Mouse (Mus musculus): ENCODE measurements around the gene Itpr2.

DNA sequence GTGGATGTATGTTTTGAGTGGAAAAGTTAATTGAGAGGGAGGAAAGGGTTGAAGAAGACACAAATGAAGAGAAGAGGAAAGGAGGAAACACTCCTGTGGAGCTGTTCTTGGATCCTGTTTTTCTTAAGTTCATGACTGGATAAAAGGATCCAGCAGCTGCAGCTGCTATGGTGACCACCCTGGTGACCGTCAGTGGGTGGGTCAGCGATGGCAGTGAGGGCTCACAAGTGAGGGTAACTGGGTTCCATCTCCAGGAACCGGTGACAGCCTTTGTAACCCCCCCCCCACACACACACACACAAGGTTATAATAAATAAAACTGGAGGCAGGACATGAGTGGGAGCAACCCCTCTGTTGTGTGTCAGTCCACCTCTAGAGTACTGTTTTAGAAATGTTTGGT is 833 bp upstream of the Itpr2 start:
- no peak for TF ChIP-seq CTCF (IDR thresholded peaks at IDR 0.05; ENCODE audit: extremely low read depth, insufficient read length, insufficient replicate concordance, low read depth, low read length)
- no peak for TF ChIP-seq POLR2A (IDR thresholded peaks at IDR 0.05; ENCODE audit: low read depth, low read length)
